Mouse (Mus musculus) spleen, adult 2 months (tissue): Measurements from ENCODE around the gene Pde8b. TPM values are rescaled to one million over a fixed set of nuclear protein-coding genes. Genes with fewer than 3 reads are reported as not detected.
"Not testable (repeated sequence)": the region's sequence is repeated elsewhere in the genome, so short reads cannot be mapped to it uniquely, and the experiment has no call there.

Experiments
- DNase-seq, 2 experiments: peaks; one replicate each; pipeline versions ENCODE4 v3.0.0 to v3.0.0-alpha.2; 2012 to 2021; ENCODE audit warnings: low spot score in 2 of 2, low read depth in 1 of 2
- H3K27ac ChIP-seq: fragments of 200-500 bp; 2 replicates; pipeline ENCODE4 v1.5.1; 2012; ENCODE audit warnings: low read length, inconsistent platforms; ENCODE audit not compliant: insufficient read depth
- H3K27me3 ChIP-seq: fragments of 200-500 bp; 2 replicates; pipeline ENCODE4 v1.6.1; 2012; ENCODE audit warnings: mild to moderate bottlenecking, moderate library complexity, low read length, inconsistent platforms; ENCODE audit not compliant: control insufficient read depth, insufficient read depth
- H3K36me3 ChIP-seq: fragments of 200-500 bp; 2 replicates; pipeline ENCODE4 v1.6.1; 2012; ENCODE audit warnings: mild to moderate bottlenecking, low read length, inconsistent platforms; ENCODE audit not compliant: control insufficient read depth, insufficient read depth
- H3K4me1 ChIP-seq: fragments of 200-500 bp; 2 replicates; pipeline ENCODE4 v1.6.1; 2011; ENCODE audit warnings: inconsistent platforms; ENCODE audit not compliant: control insufficient read depth, insufficient read depth, insufficient read length
- H3K4me3 ChIP-seq: fragments of 200-500 bp; 2 replicates; pipeline ENCODE4 v1.5.1; 2011; ENCODE audit warnings: mild to moderate bottlenecking, inconsistent platforms; ENCODE audit not compliant: insufficient read depth, insufficient read length; ENCODE audit errors: extremely low read depth
- CTCF ChIP-seq: fragments of 200-500 bp; IDR thresholded peaks from 2 replicates; pipeline ENCODE4 v1.5.1; 2011; ENCODE audit warnings: mild to moderate bottlenecking, inconsistent platforms; ENCODE audit not compliant: insufficient read depth, insufficient read length, insufficient replicate concordance; ENCODE audit errors: extremely low read depth
- POLR2A ChIP-seq: fragments of 200-500 bp; IDR thresholded peaks from 2 replicates; pipeline ENCODE4 v1.6.1; 2011; ENCODE audit warnings: low read depth, low read length, inconsistent platforms
- WGBS: fragments of 180-500 bp; shearing (Covaris S2); methylation state at CpG from one replicate; pipeline ENCODE4 v1.1.7; 2018; 5-methylcytosine and 5-hydroxymethylcytosine counted together
- polyA plus RNA-seq: library from polyadenylated mRNA; depleted of rRNA; stranded (reverse); fragments of >200 nt; gene quantifications from 2 replicates; pipeline ENCODE4 v1.2.3, GENCODE M21; 2012

Gene Pde8b
- polyA plus RNA-seq, 1 experiment = 0.71 TPM

DNA sequence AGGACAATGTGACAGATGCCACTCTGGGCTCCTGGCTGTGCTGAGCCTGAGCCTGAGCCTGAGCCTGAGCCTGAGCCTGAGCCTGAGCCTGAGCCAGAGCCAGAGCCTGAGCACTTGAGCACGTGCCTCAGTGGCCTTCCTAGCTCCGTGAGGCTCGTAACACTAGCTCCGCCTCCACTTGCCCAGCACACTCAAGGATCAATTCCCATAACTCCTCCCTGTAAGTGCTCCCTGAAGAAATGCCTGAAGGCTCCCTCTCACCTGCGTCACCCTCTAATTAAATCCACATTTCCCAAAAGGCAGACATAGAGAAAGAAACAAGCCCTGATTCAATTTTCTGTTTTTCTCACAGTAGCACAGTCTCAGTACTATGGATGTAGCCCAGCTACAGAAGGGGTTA is 37.8 kb downstream of the Pde8b start:
- H3K36me3 ChIP-seq = no peaks in the 10 kb centered on the region
- H3K4me3 ChIP-seq = no peak overlapping the region
- 83% methylated on average over 5 of the region's 5 CpGs for WGBS
- no peak overlapping the region for H3K27ac ChIP-seq
- no peaks in the 10 kb centered on the region for H3K27me3 ChIP-seq
- H3K4me1 ChIP-seq = no peaks in the 10 kb centered on the region
- TF ChIP-seq CTCF (no peak), POLR2A (no peak)
- no peak for DNase-seq

GRCm38 (mm10) chr13:95207301-95207700 is 42.8 kb downstream of the Pde8b start:
- not testable (repeated sequence) for H3K36me3 ChIP-seq, DNase-seq, H3K4me3 ChIP-seq, H3K4me1 ChIP-seq, H3K27me3 ChIP-seq, H3K27ac ChIP-seq
- whole genome bisulfite sequencing = 82% methylated on average over 7 of the region's 7 CpGs

- Histone ChIP-seq H3K4me1 (no peaks in the 10 kb centered on the region), H3K36me3 (no peaks in the 10 kb centered on the region), H3K27ac (no peak overlapping the region), H3K4me3 (no peak overlapping the region), H3K27me3 (no peaks in the 10 kb centered on the region)
- no peak for DNase-seq
- TF ChIP-seq POLR2A (no peak), CTCF (no peak)
- WGBS = 83% methylated on average over 3 of the region's 3 CpGs
Measured at GRCm38 (mm10) chr13:95202151-95202758, 47.9 kb downstream of the Pde8b start.

DNA sequence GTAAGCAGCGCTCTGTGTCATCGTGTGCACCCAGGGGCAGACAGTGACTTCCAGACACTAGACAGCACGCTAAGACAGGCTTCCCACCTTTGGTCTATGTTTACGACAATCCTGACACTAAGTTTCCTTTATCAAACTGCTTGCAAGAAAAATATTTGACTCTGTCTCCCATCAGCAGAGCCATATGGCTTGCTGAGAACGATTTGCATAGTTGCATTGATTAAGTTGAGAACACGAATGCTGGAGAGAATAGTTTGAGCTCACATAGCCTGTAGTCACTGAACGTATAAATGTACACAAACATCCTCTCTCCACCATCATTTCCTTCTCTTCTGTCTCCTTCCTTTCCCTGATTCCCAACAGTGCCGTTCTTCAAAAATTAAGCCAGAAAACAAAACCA is 49.3 kb downstream of the Pde8b start:
- 76% methylated on average over 8 of the region's 8 CpGs for WGBS
- H3K27me3 ChIP-seq = no peaks in the 10 kb centered on the region
- H3K4me3 ChIP-seq = no peak overlapping the region
- no peaks in the 10 kb centered on the region for H3K4me1 ChIP-seq
- DNase-seq = no peak
- TF ChIP-seq POLR2A = no peak
- no peak for TF ChIP-seq CTCF
- no peaks in the 10 kb centered on the region for H3K36me3 ChIP-seq
- no peak overlapping the region for H3K27ac ChIP-seq

DNA sequence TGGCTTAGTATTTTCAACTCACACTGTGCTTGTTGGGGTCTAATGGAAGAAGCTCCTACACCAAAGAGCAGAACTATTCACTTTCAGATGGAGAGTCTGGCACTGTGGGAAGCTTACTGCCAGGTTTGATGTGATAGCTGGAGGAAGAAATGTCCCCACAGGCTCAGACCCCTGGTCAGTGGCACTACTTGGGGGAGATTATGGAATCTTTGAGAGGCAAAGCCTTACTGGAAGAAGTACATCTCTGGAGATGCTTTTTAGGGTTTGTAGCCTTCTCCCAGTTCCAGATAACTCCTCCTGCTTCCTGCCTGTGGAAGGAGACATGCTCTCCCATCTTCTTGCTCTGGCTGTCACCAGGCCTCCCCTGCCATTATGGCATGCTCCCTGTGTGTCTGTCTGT is 50.1 kb downstream of the Pde8b start:
- no peak for TF ChIP-seq CTCF
- TF ChIP-seq POLR2A = no peak
- H3K4me1 ChIP-seq = no peaks in the 10 kb centered on the region
- H3K4me3 ChIP-seq = no peak overlapping the region
- H3K27ac ChIP-seq = no peak overlapping the region
- no peak for DNase-seq
- H3K27me3 ChIP-seq = no peaks in the 10 kb centered on the region
- H3K36me3 ChIP-seq = no peaks in the 10 kb centered on the region

- H3K27ac ChIP-seq = no peak overlapping the region
- H3K4me3 ChIP-seq = no peak overlapping the region
- H3K36me3 ChIP-seq = no peaks in the 10 kb centered on the region
- TF ChIP-seq CTCF (no peak), POLR2A (no peak)
- WGBS = 78% methylated on average over 7 of the region's 7 CpGs
- no peaks in the 10 kb centered on the region for H3K4me1 ChIP-seq
- H3K27me3 ChIP-seq = no peaks in the 10 kb centered on the region
- no peak for DNase-seq
Measured at GRCm38 (mm10) chr13:95196106-95196705, 53.9 kb downstream of the Pde8b start.

DNA sequence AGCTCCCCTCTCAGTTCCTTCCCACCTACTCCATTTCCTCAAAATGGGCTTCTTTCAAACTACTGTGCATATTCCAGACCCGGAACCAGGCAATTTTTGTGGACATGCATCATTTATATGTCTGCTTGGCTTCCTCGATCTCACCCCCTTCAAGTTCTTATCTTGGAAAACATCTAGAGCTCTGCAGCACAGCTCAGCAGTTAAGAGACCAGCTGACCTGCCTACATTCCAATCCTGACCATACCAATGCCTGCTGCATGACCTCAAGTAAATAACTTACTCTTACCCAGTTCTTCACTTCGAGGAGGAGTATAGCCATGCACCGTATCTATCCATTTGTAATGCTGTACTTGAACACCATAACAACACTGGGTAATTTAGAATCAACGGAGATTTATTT is 58.2 kb downstream of the Pde8b start:
- DNase-seq = no peak

More for the DNA sequence above, 58.2 kb downstream of the Pde8b start:
- no peaks in the 10 kb centered on the region for H3K36me3 ChIP-seq
- no peak overlapping the region for H3K27ac ChIP-seq
- no peak overlapping the region for H3K4me3 ChIP-seq
- H3K27me3 ChIP-seq = no peaks in the 10 kb centered on the region
- TF ChIP-seq POLR2A = no peak
- TF ChIP-seq CTCF = no peak
- H3K4me1 ChIP-seq = no peaks in the 10 kb centered on the region
- WGBS = 82% methylated on average over 5 of the region's 5 CpGs
